Mouse (Mus musculus): ENCODE measurements around the gene Gsg1l.

The Gsg1l gene

GRCm38 (mm10) chr7:125864026-125864425 is 218.2 kb downstream of the Gsg1l start:
- no peak for DNase-seq (ENCODE audit: low spot score)

GRCm38 (mm10) chr7:125860421-125860820 is 221.8 kb downstream of the Gsg1l start:
- DNase-seq (ENCODE audit: low spot score), result no peak

GRCm38 (mm10) chr7:125859564-125859963 is 222.6 kb downstream of the Gsg1l start:
- no peak for DNase-seq (ENCODE audit: low spot score)

- DNase-seq (ENCODE audit: low spot score), result no peak
Measured at GRCm38 (mm10) chr7:125847528-125847866, 234.7 kb downstream of the Gsg1l start.

- no peak for DNase-seq (ENCODE audit: low spot score)
Measured at GRCm38 (mm10) chr7:125846866-125847527, 235.2 kb downstream of the Gsg1l start.

- DNase-seq (ENCODE audit: low spot score), result no peak
Measured at GRCm38 (mm10) chr7:125845611-125846010, 236.6 kb downstream of the Gsg1l start.

GRCm38 (mm10) chr7:125838078-125838742 is 244.0 kb downstream of the Gsg1l start:
- no peak for DNase-seq (ENCODE audit: low spot score)

GRCm38 (mm10) chr7:125833471-125833870 is 248.7 kb downstream of the Gsg1l start:
- DNase-seq (ENCODE audit: low spot score), result no peak

GRCm38 (mm10) chr7:125832767-125833166 is 249.4 kb downstream of the Gsg1l start:
- no peak for DNase-seq (ENCODE audit: low spot score)

- DNase-seq (ENCODE audit: low spot score), result no peak
Measured at GRCm38 (mm10) chr7:125829121-125829666, 253.0 kb downstream of the Gsg1l start.

GRCm38 (mm10) chr7:125828561-125828960 is 253.7 kb downstream of the Gsg1l start:
- no peak for DNase-seq (ENCODE audit: low spot score)
